Mouse (Mus musculus): ENCODE measurements at regions not wholly inside any gene's neighbourhood (a gene's known extent, or its start where the extent isn't known, plus 50 kb on each side); places are given as distances from the start of the nearest gene placed in this dataset.

DNA sequence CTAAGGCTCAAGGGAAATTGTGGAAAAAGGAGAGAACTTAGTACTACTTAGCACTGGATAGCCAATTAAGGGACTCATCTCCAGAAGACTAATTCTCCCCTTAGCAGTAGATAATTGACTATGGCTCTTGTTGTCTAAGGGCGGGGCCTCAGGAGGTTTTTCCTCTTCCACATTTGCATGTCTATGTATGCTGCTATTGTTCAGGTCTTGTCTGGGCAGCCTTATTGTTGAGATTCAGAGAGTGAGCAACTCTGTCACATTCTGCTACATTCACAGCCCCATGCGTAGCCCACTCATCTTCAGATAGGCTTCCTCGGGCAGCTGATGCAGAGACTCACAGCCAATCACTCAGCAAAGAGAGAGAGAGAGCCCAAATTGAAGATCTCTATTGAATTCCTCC lies 339.9 kb downstream of the Gpam start:
- in situ Hi-C loops (cut with MboI, MseI) = loop anchor here (5.0 to 25.0 kb wide), 2 partner anchors 85 to 1175 kb away; no protein-coding TSS in a partner anchor

DNA sequence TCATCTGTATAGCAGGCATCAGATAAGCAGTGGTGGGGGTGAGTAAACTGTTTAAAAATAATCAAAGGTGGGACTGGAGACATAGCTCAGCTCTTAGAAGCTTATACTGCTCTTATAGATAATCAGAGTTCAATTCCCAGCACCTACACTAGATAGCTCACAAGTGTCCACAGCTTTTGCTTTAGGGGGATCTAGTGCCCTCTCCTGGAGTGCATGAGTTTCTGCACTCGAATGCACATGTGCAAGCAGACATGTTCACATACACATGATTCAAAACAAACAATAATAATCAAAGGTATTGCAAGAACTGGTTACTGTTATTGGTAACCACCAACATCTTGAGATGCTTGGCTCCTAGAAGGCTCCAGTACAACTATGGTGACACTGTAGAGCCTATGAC lies 343.3 kb downstream of the Gpam start:
- in situ Hi-C loops (cut with MboI, MseI) = loop anchor here (25.0 kb wide), 1 partner anchor 1179 kb away; no protein-coding TSS in a partner anchor

DNA sequence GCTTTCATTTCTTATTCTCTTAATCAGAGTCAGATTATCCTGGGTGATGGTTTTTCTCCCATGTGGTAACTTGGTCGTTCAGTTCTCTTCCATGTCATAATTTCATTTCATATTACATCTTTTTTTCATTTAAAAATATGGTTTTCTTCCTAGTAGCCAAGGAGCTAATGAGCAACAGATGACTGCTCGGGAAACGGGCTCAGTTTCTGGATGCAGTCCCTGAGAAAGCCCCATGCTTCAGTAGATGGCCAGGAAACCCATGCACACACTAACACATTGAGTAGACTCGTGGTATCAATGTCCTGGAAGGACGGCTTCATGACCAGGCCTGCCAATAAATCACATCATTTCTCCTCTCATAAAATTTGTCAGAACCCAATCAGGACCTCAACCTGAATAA lies 369.3 kb downstream of the Gpam start:
- in situ Hi-C loops (cut with MboI, MseI) = no loop called here

DNA sequence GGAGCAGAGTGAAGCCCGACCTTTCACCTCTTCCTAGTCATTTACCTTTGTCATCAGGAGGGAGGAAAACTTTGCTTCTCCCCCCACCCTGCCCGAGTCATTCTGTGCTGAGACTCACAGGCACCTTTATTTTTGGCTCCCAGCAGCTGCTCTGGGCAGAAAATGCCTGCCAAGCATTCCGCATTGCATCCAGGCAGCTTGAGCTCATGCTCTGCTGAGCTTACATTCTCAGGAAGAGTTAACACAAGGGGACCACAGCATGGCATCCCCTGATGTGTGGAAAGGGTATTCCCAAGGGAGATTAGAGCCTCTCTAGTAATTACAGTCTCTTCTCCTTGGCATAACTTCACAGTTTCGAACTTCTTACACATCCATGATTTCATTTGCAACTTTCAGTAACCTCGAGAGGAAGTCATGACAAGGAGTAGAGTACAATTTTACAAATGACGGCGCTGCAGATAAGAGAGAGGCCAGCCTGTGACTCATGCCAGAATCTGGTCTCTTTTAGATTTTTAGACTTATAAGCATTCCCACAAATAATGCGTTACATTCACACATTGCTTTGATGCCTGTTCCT lies 370.3 kb downstream of the Gpam start:
- in situ Hi-C loops (cut with MboI, MseI) = no loop called here

DNA sequence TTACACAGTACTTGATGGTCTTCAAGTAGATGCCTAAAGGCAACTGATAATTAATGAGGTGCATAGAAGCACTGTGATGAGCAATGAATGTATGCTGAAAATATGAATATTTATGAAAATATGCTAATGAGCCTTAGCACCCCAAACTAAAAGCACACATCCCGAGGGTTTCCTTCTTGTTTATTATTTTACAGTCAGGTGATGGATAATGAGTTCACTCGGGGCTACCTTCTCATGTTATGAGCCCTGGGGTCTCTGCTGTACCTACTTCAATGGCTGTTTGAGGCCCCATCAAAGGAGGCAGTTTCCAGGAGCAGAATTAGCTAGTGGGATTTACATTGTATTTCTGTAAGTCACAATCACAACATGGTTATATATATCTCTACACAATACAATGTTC lies 371.6 kb downstream of the Gpam start:
- in situ Hi-C loops (cut with MboI, MseI) = no loop called here

DNA sequence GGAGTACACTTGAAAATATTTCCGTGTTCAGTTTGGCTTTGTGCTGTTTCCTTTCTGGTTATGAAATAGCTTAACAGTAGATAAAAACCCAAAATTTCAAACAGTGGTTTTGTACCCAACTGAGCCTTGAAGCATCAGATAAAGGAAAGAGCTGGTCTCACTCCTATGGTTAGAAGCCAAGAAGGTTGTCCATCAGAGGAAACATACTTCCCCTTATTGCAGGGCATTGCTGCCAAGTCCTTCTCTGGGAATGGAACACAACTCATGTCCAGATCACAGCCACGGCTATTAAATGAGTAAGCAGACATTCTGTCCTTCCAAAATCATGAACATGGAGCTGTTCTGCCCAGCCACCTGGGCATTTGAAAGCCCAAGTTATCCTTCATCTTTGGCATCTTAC lies 393.1 kb downstream of the Gpam start:
- in situ Hi-C loops (cut with MboI, MseI) = no loop called here

DNA sequence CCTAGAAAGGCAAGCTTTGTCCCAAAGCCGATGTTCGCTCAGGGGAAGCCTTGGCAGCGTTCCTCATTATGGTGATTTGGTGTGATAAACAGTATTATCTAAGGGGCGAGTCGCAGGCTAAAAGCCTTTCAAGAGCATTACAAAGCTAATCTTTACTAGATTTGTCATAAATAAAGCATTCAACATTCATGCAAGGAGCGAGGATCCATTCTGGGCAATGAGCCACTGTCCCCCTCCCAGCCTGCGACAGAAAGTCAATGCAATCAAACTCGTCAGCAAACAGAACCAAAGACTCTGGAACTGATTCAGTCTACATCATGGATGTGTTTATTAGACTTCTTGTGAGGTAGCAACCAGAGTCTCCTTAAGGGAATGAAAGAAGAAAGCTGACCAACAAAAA lies 395.3 kb downstream of the Gpam start:
- in situ Hi-C loops (cut with MboI, MseI) = no loop called here

DNA sequence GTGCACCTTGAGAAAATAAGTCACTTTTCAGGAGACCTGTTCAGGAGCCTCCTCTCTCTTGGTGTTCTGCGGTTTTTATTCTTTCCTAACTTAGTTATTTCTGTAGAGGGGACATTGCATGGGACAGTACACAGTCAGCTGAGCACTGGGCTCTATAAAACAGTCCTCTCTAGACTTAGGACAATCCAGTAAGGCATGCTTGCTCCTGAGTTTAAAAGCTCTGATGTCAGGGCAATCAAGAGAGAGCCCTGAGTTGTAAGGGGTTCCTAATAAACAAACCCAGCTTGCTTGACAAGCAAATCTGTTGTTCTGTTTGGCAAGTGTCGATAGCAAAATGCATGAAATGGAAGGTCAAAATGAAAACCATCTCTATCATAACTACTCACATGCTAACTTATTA lies 395.7 kb downstream of the Gpam start:
- in situ Hi-C loops (cut with MboI, MseI) = no loop called here

DNA sequence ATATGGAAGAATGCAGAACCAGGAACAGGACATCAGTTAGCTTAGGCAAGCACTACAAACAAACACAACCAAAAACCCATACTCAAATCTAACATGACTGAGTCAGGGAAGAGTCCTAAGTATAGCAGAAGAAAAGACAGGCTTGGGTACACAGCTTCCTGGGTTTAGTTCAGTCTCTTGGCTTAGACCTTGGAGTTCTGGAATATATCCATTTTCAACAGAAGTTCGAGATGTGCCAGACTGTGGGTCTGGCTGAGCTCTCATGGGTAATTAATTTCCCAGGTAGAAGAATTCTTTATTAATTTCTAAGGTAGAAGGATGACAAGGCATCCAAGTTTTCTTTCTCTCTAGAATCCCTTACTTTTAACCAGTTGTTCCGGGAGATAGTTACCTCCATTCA lies 396.2 kb downstream of the Gpam start:
- in situ Hi-C loops (cut with MboI, MseI) = no loop called here

DNA sequence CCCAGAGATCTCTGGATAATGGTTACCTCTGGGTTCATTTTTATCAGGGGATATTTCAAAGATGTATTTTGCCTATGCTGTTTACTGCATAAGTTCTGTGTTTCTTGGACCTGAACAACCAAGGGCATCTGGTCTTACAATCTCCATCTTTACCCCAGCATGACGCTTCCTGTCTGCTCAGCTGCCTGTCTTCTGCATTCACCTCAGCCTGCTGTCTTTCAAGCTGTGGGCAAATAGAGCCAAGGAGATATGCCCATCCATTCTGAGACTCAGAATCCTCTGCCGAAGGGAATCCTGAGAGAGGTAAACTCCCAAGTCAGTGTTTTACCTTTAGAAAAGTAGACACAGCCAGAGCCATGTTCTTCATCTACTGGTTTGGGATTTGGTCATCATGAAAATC lies 396.7 kb downstream of the Gpam start:
- in situ Hi-C loops (cut with MboI, MseI) = no loop called here

DNA sequence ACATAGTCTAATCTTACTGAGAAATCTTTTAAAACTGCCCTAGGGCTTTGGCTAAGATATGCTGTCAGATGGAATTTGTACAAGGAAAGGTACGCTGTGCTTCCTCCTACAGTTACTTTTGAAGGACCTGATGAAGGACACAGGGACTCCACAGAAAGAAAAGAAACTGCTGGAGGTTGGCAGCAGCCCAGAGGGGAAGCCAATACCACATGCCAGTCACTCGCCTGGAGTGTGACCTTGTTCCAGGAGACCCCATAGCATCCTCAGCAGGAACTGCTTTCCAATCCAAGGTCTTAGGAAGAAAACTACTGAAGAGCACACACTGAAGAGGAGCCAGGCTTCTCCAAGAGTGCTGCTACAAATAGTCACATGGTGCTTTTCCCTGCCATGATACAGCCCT lies 404.9 kb downstream of the Gpam start:
- in situ Hi-C loops (cut with MboI, MseI) = no loop called here

DNA sequence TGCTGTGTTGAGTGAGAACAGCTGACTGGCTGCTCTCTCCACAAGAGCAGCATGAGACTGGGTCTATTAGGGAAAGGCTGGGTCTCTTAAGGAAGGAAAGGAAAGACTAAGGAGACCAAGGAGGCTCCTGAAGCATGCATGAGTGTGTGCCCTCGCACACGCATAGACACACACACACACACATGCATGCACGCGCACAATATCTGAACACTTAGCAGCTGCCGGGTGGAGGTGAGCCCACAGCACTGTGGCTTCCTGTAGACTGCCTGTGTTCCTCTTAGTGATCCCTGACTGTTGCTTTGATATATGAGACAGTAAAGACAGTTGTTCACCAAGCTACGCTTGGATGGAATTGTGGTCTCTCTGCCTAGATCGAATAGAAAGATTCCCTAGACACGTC lies 429.6 kb downstream of the Gpam start:
- in situ Hi-C loops (cut with MboI, MseI) = no loop called here

DNA sequence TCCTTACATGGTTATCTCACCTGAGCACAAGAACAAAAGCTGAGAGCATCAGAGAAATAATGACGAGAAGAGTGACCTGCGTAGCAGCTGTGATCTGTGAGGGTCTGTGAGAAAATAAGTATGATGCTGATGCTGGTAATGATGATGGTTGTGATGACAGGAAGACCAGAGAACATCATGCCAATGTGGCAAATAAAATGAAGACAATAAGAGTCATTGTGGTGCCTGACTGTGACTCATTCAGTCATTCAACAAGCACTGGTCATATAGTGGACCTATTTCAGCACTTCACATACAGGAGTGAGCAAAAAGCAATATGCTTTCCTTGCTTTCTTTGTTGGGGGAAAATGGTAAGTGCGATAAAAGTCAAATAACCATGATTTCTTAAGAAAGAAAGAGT lies 433.3 kb downstream of the Gpam start:
- in situ Hi-C loops (cut with MboI, MseI) = no loop called here

DNA sequence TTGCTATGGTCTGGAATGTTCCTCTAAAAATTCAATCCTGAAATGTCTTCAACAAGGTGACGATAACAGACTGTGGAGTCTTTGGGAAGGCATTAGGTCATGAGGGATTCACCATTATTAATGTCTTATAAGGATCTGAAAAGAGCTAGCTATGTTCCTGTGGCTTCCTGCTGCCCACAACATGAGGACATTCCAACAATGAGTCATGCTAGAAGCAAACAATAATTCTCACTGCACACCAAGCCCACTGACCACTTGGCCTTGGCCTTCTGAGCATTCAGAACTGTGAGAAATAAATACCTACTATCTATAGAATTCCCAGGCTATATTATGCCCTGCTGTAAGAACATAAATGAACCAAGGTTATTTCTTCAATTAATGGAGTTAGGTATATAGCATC lies 433.9 kb downstream of the Gpam start:
- in situ Hi-C loops (cut with MboI, MseI) = no loop called here

DNA sequence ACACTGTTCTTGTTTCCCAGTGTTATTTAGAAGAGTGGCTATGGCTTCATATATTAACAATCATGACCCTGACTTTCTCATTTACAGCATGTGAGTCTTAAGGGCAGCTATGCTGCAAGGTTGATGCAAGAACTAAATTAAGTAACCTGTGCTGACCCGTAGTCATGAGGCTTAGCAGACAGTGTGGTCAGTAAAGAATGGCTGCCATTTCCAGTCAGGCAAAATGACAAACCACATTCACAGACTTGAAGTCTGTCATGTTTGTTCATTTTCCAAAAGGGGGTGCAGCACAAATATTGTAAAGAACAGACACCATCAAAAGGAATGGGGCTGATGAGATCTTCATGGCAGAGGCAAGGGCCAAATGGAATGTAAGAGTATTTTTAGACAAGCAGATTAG lies 435.2 kb downstream of the Gpam start:
- in situ Hi-C loops (cut with MboI, MseI) = no loop called here

DNA sequence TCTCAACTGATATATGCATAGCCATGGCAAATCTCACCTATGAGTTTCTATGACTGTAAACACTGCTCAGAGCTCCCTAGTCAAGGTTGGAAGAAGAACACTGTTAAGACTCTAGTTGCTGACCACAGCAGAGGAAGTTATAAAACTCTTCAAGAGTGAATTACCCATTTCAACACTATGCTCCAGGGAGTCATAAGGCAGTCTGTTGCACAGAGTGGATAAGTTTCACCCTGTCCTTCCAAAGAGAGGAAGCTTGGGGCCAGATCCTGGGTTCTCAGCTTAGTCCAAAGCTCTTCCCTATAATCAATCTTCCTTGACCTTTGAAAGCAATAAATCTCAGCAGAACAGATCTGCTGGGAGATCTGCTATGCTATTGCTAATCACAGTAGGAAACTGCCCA lies 438.4 kb downstream of the Gpam start:
- in situ Hi-C loops (cut with MboI, MseI) = no loop called here

DNA sequence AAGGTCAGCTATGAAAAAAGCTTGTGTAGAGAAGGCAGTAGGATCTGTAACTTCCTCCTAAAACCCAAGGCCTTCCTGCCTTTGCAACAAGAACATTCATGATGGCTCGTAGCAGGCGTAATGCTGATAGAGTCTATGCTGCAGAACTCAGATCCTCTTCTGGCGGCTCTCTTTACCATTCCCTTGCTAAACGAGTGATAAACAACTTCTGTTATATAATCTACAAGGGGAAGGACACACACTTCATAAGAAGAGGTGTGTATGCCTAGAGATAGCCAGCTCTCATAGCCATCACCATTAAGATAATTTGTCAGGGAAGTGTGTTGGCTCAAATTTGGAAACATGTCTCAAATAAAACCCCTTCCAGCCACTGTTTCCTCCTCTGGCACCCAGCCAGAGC lies 441.9 kb downstream of the Gpam start:
- in situ Hi-C loops (cut with MboI, MseI) = no loop called here

Measured in T-helper 2 cell (primary cell).